Mouse (Mus musculus) kidney, embryonic 15.5 days (tissue): ENCODE measurements around the gene Zfp335. TPM values are rescaled to one million over a fixed set of nuclear protein-coding genes. Genes with fewer than 3 reads are reported as not detected.

Experiments
- ATAC-seq: fragments of 200-750 bp; cut with Nextera tagmentation; replicated peaks from 2 replicates; pipeline ENCODE4 v1.8.0; 2017; ENCODE audit warnings: moderate TSS enrichment; ENCODE audit not compliant: low FRiP score
- H3K27ac ChIP-seq: fragments of 300-500 bp; sonication (generic); 2 replicates; pipeline ENCODE4 v1.5.1; 2015; ENCODE audit warnings: mild to moderate bottlenecking, inconsistent platforms
- H3K27me3 ChIP-seq: fragments of 300-500 bp; sonication (generic); 2 replicates; pipeline ENCODE4 v1.6.1; 2015; ENCODE audit warnings: inconsistent platforms
- H3K36me3 ChIP-seq: fragments of 300-500 bp; sonication (generic); 2 replicates; pipeline ENCODE4 v1.6.1; 2015; ENCODE audit warnings: inconsistent platforms
- H3K4me1 ChIP-seq: fragments of 300-500 bp; sonication (generic); 2 replicates; pipeline ENCODE4 v1.6.1; 2015; ENCODE audit warnings: inconsistent platforms
- H3K4me2 ChIP-seq: fragments of 300-500 bp; sonication (generic); 2 replicates; pipeline ENCODE4 v1.6.1; 2015; ENCODE audit warnings: moderate library complexity, mild to moderate bottlenecking, inconsistent platforms
- H3K4me3 ChIP-seq: fragments of 300-500 bp; sonication (generic); replicated peaks from 2 replicates; pipeline ENCODE4 v1.5.1; 2015; ENCODE audit warnings: mild to moderate bottlenecking, inconsistent platforms
- H3K9ac ChIP-seq: fragments of 300-500 bp; sonication (generic); 2 replicates; pipeline ENCODE4 v1.6.1; 2015; ENCODE audit warnings: mild to moderate bottlenecking, inconsistent platforms
- H3K9me3 ChIP-seq: fragments of 300-500 bp; sonication (generic); replicated peaks from 2 replicates; pipeline ENCODE4 v1.6.1; 2016; ENCODE audit warnings: inconsistent platforms
- WGBS: fragments of 180-500 bp; shearing (Covaris S2); methylation state at CpG from one replicate; pipeline ENCODE4 v1.1.7; 2015; ENCODE audit warnings: mixed read lengths; 5-methylcytosine and 5-hydroxymethylcytosine counted together
- polyA plus RNA-seq: library from polyadenylated mRNA; unstranded; fragments of >200 nt; fragmentation: Nextera tagmentation; extraction: Ambion mirVana; gene quantifications from 2 replicates; pipeline ENCODE4 v1.2.1, GENCODE M21; 2015

Gene Zfp335
- polyA plus RNA-seq, 1 experiment from 2014 or later: 14.4 TPM

DNA sequence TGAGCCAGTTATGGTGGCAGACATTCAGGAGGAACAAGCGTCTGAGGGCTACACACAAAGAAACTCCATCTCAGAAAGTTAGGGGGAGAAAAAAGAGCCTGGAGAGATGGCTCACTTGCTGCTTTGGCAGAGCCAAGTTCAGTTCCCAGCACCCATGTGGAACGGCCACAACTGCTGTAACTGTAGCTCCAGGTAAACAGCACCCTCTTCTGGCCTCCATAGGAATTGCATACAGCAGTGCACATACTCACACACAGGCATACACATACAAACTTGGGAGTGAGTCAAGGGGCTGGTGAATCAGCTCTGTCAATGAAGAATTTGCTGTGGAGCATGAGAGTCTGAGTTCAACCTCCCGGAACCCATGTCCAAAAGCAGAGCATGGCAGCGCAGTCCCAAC, 5.5 kb downstream of the Zfp335 start:
- Histone ChIP-seq H3K4me1 (peaks cover 16% of the 10 kb centered on the region), H3K27me3 (no peaks in the 10 kb centered on the region), H3K36me3 (peaks cover 83% of the 10 kb centered on the region), H3K4me3 (no peak overlapping the region), H3K4me2 (no peak overlapping the region), H3K9ac (no peak overlapping the region), H3K27ac (no peak overlapping the region), H3K9me3 (peaks cover 8% of the 10 kb centered on the region; the same call in 1 of the 2 replicates)
- no peak for ATAC-seq
- WGBS: 98% methylated on average over 4 of the region's 4 CpGs

DNA sequence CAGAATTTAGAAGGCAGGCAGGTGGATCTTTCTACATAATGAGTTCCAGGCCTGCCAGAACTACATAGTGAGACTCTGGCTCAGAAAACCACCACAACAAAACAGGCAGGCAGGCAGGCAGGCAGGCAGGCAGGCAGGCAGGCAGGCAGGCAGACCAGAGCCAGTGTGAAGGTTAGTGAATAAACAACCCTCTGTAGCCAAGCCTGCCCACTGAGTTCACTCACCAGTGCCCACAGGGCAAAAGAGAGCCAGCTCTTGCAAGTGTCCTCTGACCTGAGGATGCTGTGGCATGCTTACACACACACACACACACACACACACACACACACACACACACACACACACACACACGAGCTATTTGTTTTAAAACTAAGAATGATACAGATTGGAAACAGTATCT, 8.1 kb downstream of the Zfp335 start:
- Histone ChIP-seq H3K9ac (no peak overlapping the region), H3K4me1 (no peaks in the 10 kb centered on the region), H3K4me3 (no peak overlapping the region), H3K27ac (no peak overlapping the region), H3K9me3 (peaks cover 8% of the 10 kb centered on the region; the same call in 1 of the 2 replicates), H3K4me2 (no peak overlapping the region), H3K36me3 (peaks cover 99% of the 10 kb centered on the region), H3K27me3 (no peaks in the 10 kb centered on the region)
- no peak for ATAC-seq
- 58% methylated on average over 1 of the region's 1 CpGs for WGBS

DNA sequence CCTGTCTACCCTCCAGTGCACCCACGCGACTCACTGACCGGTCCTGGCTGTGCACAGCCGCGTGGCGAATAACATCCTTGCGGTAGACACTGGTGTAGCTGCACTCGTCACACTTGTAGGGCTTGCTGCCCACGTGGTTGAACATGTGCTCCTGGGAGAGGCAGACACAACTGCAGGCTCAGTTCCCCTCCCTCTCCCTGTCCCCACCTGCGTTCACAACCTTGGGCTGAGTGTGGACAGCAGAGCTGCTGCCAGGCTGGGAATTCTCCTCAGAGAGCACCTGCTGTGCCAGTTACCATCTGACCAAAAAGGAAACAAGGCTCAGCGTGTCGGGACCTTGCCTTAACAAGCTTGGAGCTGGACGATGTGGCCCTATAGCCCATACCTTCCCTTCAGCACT, 10.2 kb downstream of the Zfp335 start:
- no peak overlapping the region for H3K4me2 ChIP-seq
- H3K4me3 ChIP-seq: no peak overlapping the region
- peaks cover 5% of the 10 kb centered on the region; the same call in 1 of the 2 replicates for H3K9me3 ChIP-seq
- H3K4me1 ChIP-seq: no peaks in the 10 kb centered on the region
- no peak overlapping the region for H3K27ac ChIP-seq
- ATAC-seq: no peak
- WGBS: 87% methylated on average over 13 of the region's 13 CpGs
- no peaks in the 10 kb centered on the region for H3K27me3 ChIP-seq
- peaks cover 99% of the 10 kb centered on the region for H3K36me3 ChIP-seq
- no peak overlapping the region for H3K9ac ChIP-seq

DNA sequence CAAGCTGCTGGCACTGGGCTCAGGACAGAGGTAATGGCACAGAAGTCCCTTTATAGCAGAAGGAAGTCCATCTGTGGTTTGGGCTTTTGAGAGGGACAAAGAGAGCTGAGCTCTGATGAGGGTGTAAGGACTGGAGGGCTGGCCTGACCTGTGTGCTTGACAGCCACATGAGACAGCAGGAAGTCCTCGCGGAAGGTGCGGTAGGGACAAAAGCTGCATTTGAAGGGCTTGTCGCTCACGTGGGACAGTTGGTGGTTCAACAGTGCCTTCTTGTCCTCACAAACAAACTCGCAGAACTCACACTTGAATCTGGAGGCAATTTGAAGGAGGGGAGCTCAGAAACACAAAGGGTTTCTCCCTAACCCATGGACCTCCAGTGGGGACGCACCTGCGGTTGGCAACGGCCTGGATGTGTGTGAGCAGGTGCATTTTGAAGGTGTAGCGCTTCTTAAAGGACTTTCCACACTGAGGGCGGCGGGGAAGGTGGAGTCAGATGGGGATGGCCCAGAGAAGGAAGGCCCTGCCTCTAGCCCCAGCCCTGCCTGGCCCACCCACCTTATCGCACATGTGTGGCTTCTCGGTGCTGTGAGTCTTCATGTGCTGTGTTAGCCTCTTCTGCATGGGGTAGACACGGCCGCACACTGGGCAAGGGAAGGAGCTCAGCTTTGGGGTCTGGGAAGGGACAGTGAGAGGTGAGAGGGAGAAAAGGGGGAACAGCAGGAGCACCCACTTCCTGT, 11.7 kb downstream of the Zfp335 start:
- WGBS: 92% methylated on average over 16 of the region's 16 CpGs
- H3K27me3 ChIP-seq: no peaks in the 10 kb centered on the region

DNA sequence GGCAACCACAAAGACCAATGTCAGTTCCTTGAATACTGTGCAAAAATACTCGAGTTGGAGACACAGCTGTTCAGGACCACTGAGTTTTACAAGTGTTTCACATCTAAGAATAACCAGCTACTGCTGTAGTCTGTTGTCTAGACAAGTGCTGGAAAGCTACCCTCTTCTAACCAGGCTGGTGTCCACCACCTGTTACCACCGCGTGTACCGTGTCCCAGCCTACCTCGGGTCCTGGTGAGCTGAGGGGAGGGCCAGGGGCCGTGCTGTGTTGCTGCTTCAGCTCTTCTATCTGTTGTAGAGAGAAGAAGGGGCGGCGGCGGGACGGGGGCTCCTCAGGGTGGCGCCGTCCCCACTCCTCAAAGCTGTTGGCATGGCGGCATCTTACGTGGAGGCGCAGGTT, 12.5 kb downstream of the Zfp335 start:
- WGBS: 89% methylated on average over 15 of the region's 15 CpGs
- H3K27me3 ChIP-seq: no peaks in the 10 kb centered on the region
- peaks cover 99% of the 10 kb centered on the region for H3K36me3 ChIP-seq
- H3K9ac ChIP-seq: no peak overlapping the region
- no peak overlapping the region for H3K27ac ChIP-seq
- no peak for ATAC-seq
- H3K9me3 ChIP-seq: no peaks in the 10 kb centered on the region
- H3K4me3 ChIP-seq: no peak overlapping the region
- no peak overlapping the region for H3K4me2 ChIP-seq
- no peaks in the 10 kb centered on the region for H3K4me1 ChIP-seq

More for the DNA sequence above, 11.7 kb downstream of the Zfp335 start:
- Histone ChIP-seq H3K36me3 (peaks cover 99% of the 10 kb centered on the region), H3K4me3 (no peak overlapping the region), H3K4me2 (no peak overlapping the region), H3K9me3 (no peaks in the 10 kb centered on the region), H3K9ac (no peak overlapping the region), H3K4me1 (no peaks in the 10 kb centered on the region), H3K27ac (no peak overlapping the region)
- no peak for ATAC-seq

DNA sequence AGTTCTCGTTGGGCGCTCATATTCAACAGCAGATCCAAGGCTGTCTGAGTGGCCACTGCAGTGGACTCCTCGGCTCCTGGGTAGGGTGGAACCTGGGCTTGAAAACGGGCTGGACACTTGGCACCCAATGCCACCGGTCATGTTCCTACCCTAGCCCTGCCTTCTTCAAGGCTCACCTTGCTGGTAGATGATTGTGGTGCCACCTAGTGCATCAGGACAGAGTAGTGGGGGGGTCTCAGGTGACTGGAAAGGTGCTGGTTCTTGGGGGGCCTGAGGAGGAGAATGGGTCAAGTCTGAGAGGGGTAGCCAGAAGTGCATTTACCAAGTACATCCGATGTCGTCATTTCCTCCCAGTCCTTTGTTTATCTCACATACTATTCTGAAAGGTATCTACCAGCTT, 13.5 kb downstream of the Zfp335 start:
- no peak for ATAC-seq
- Histone ChIP-seq H3K9ac (no peak overlapping the region), H3K4me3 (no peak overlapping the region), H3K36me3 (peaks cover 100% of the 10 kb centered on the region), H3K4me2 (no peak overlapping the region), H3K27me3 (no peaks in the 10 kb centered on the region), H3K27ac (no peak overlapping the region), H3K9me3 (no peaks in the 10 kb centered on the region), H3K4me1 (no peaks in the 10 kb centered on the region)
- WGBS: 90% methylated on average over 7 of the region's 7 CpGs

DNA sequence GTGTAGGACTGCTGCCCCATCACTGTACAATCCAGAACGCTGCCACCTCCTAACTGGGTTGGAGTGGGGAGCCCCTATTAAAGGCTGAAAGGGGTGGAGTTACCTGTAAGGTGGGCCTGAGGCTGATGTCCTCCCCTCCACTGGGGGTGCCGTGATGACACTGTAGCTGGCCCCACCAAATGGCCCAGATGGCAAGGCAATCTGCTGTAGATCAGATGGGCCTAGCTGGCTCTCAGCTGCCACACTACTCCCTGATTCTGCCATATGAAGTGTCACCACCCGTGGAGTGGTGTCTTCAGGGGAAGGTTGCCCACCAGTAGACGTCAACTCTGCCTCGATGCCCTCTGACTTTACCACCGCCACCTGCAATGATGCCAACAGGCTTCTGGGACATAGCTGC, 15.7 kb downstream of the Zfp335 start:
- H3K27ac ChIP-seq: no peak overlapping the region
- no peak for ATAC-seq

DNA sequence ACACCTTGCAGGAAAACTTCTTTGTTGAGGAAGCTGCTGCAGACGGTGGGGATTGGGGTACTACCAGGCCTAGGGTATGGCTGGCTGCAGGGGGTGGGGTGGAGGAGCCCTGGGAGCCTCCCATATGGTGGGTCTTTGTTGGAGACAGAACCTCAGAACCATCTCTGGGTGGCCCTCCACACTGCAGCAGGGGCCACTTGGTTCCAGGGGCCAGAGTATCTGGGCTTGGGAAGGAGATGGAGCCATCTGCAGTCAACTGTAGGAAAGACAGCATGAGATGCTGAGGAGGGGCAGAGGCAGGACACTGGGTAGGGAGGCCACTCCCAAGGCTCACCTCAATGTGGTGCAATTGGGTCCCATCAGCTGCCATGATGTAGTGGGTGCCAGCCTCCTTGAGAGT, 16.9 kb downstream of the Zfp335 start:
- peaks cover 100% of the 10 kb centered on the region for H3K36me3 ChIP-seq
- no peak overlapping the region for H3K9ac ChIP-seq
- peaks cover under 1% of the 10 kb centered on the region; the same call in 1 of the 2 replicates for H3K4me1 ChIP-seq
- no peak overlapping the region for H3K4me2 ChIP-seq
- ATAC-seq: no peak
- no peaks in the 10 kb centered on the region for H3K9me3 ChIP-seq
- no peak overlapping the region for H3K4me3 ChIP-seq
- WGBS: 76% methylated on average over 1 of the region's 1 CpGs
- H3K27ac ChIP-seq: no peak overlapping the region
- no peaks in the 10 kb centered on the region for H3K27me3 ChIP-seq

More for the DNA sequence above, 15.7 kb downstream of the Zfp335 start:
- Histone ChIP-seq H3K4me2 (no peak overlapping the region), H3K36me3 (peaks cover 100% of the 10 kb centered on the region), H3K4me1 (no peaks in the 10 kb centered on the region), H3K27me3 (no peaks in the 10 kb centered on the region), H3K9ac (no peak overlapping the region), H3K4me3 (no peak overlapping the region), H3K9me3 (no peaks in the 10 kb centered on the region)
- WGBS: 92% methylated on average over 6 of the region's 6 CpGs

DNA sequence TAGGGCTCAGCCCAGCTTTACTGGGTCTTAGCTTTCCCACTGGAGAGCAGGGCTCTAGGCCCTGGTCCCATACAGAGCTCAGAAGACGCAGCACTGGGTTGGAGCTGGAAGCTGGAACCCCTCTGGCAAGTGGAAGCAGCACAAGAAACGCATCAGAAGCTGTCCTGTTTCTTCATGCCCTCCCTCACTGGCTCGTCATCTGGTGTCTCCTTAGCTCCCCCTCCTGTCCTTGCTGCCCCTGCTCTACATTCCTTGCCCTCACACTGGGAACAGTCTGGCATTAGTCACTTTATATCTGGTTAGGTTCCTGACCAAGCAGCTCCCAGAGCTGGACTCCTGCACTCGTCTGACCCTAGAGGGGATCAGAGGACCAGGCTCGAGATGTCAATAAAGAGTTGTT, 17.5 kb downstream of the Zfp335 start:
- Histone ChIP-seq H3K4me1 (peaks cover 7% of the 10 kb centered on the region; the same call in 1 of the 2 replicates), H3K4me2 (no peak overlapping the region), H3K9ac (no peak overlapping the region), H3K27me3 (no peaks in the 10 kb centered on the region), H3K27ac (no peak overlapping the region), H3K4me3 (no peak overlapping the region), H3K9me3 (no peaks in the 10 kb centered on the region), H3K36me3 (peaks cover 100% of the 10 kb centered on the region)
- WGBS: 57% methylated on average over 5 of the region's 5 CpGs
- no peak for ATAC-seq

DNA sequence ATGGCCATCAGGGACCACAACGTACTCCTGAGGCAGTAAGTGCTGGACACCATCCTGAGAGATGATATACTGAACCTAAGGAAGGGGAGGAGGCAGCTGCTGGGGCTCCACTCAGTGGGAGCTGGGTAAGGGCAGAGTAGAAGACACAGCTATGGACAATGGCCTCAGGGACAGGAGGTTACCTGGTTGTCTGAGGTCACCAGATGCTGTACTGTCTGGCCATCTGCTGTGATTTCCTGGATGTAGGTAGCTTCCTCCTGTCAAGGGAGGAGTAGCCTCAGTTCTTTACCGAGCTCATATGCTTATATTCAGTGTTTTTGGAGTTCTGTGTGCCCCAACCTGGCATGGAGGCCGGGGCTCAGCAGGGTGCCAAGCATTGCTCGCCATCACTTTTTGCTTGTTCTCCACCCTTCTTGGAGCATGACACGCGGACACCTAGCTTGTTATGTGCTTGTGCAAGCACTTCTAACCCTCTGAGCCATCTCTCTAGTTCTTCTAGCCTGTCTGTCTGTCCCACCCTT, 18.8 kb downstream of the Zfp335 start:
- 89% methylated on average over 6 of the region's 6 CpGs for WGBS
- peaks cover 8% of the 10 kb centered on the region; the same call in 1 of the 2 replicates for H3K4me1 ChIP-seq
- peaks cover 100% of the 10 kb centered on the region for H3K36me3 ChIP-seq
- no peak overlapping the region for H3K9ac ChIP-seq
- no peak overlapping the region for H3K4me3 ChIP-seq
- H3K27me3 ChIP-seq: no peaks in the 10 kb centered on the region
- H3K27ac ChIP-seq: no peak overlapping the region
- no peak overlapping the region for H3K4me2 ChIP-seq
- ATAC-seq: no peak
- no peaks in the 10 kb centered on the region for H3K9me3 ChIP-seq

DNA sequence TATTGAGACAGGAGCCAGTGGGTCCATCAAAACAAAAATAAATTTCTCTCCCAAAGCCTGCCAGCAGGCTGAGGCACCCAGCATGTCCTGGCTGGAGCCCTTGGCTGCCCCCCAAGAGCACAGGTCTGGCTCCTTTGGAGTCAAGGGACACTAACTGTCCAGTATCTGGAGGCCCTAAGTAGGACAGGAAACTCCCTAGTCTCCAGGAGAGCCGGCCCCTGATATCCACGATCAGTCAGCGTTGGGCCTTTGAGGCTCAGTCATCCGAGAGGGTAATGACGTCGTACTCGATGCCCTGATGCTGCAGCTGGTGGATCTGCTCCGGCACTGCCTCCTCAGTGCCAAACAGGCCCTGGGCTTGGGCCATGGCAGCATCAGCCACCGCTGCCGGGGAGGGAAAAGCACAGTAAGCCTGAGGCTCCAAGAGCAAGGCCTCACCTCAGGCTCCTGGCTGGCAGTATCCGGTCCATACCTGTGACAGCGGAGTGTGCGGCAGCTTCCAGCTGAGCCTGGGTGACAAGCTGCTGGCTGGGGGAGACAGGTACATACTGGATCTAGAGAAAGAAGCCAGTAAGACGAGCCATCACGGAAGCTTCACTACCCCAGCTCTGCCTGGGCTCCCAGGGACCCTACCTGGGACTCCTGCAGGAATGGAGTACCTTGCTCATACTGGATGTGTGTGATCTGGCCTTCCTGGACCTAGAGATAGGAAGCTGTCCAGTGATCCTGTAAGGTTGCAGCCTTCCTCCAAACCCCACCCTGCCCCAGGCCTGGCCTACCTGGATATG, 19.5 kb downstream of the Zfp335 start:
- Histone ChIP-seq H3K36me3 (peaks cover 100% of the 10 kb centered on the region), H3K4me1 (peaks cover 8% of the 10 kb centered on the region; the same call in 1 of the 2 replicates), H3K27ac (no peak overlapping the region), H3K27me3 (no peaks in the 10 kb centered on the region), H3K9ac (no peak overlapping the region), H3K9me3 (no peaks in the 10 kb centered on the region), H3K4me3 (no peak overlapping the region), H3K4me2 (no peak overlapping the region)
- WGBS: 83% methylated on average over 15 of the region's 15 CpGs
- ATAC-seq: no peak
